Mouse (Mus musculus) hindbrain, embryonic 12.5 days (tissue): ENCODE measurements at regions not wholly inside any gene's neighbourhood (a gene's known extent, or its start where the extent isn't known, plus 50 kb on each side); places are given as distances from the start of the nearest gene placed in this dataset.

ENCODE experiments used
- ATAC-seq: fragments of 200-750 bp; cut with Nextera tagmentation; 2 replicates; pipeline ENCODE4 v1.8.0; 2017; ENCODE audit warnings: moderate TSS enrichment; ENCODE audit not compliant: low FRiP score
- H3K27ac ChIP-seq: fragments of 300-500 bp; sonication (generic); 2 replicates; pipeline ENCODE4 v1.5.1; 2016; ENCODE audit warnings: mild to moderate bottlenecking
- H3K27me3 ChIP-seq: fragments of 300-500 bp; sonication (generic); 2 replicates; pipeline ENCODE4 v1.6.1; 2016; ENCODE audit warnings: mild to moderate bottlenecking
- H3K36me3 ChIP-seq: fragments of 300-500 bp; sonication (generic); 2 replicates; pipeline ENCODE4 v1.6.1; 2016; ENCODE audit warnings: mild to moderate bottlenecking
- H3K4me1 ChIP-seq: fragments of 300-500 bp; sonication (generic); 2 replicates; pipeline ENCODE4 v1.6.1; 2016
- H3K4me2 ChIP-seq: fragments of 300-500 bp; sonication (generic); replicated peaks from 2 replicates; pipeline ENCODE4 v1.6.1; 2016; ENCODE audit warnings: mild to moderate bottlenecking
- H3K4me3 ChIP-seq: fragments of 300-500 bp; sonication (generic); 2 replicates; pipeline ENCODE4 v1.5.1; 2016; ENCODE audit warnings: mild to moderate bottlenecking
- H3K9ac ChIP-seq: fragments of 300-500 bp; sonication (generic); 2 replicates; pipeline ENCODE4 v1.6.1; 2016; ENCODE audit warnings: mild to moderate bottlenecking, moderate library complexity
- H3K9me3 ChIP-seq: fragments of 300-500 bp; sonication (generic); replicated peaks from 2 replicates; pipeline ENCODE4 v1.6.1; 2016; ENCODE audit warnings: mild to moderate bottlenecking
- WGBS: fragments of 180-500 bp; shearing (Covaris S2); methylation state at CpG from one replicate; pipeline ENCODE4 v1.1.7; 2016; 5-methylcytosine and 5-hydroxymethylcytosine counted together

DNA sequence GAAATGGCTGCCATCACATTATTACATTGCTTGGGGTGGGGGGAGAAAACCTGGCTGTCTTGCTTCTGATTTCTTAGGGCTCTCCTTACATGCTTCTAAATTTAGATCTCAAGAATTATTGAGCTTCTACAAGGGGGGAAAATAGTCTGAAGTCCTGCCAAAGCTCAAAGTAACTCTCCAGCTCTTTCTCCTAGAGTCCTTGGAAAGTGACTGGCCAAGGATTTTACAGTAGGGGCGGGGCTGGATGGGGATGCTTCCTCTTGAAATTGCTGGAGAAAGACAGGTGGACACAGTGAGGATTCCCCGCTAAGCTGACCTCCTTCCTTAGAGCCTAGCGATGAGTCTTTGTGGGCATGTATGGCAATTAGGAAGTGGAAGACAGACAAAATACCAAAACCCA lies 117.9 kb upstream of the Cacna2d3 start:
- no peak overlapping the region for H3K9ac ChIP-seq
- ATAC-seq = no peak
- no peak overlapping the region for H3K27ac ChIP-seq
- no peaks in the 10 kb centered on the region for H3K4me1 ChIP-seq
- H3K9me3 ChIP-seq = no peaks in the 10 kb centered on the region
- H3K36me3 ChIP-seq = no peaks in the 10 kb centered on the region
- 87% methylated on average over 3 of the region's 3 CpGs for WGBS
- H3K4me2 ChIP-seq = no peak overlapping the region
- no peaks in the 10 kb centered on the region for H3K27me3 ChIP-seq
- no peak overlapping the region for H3K4me3 ChIP-seq

DNA sequence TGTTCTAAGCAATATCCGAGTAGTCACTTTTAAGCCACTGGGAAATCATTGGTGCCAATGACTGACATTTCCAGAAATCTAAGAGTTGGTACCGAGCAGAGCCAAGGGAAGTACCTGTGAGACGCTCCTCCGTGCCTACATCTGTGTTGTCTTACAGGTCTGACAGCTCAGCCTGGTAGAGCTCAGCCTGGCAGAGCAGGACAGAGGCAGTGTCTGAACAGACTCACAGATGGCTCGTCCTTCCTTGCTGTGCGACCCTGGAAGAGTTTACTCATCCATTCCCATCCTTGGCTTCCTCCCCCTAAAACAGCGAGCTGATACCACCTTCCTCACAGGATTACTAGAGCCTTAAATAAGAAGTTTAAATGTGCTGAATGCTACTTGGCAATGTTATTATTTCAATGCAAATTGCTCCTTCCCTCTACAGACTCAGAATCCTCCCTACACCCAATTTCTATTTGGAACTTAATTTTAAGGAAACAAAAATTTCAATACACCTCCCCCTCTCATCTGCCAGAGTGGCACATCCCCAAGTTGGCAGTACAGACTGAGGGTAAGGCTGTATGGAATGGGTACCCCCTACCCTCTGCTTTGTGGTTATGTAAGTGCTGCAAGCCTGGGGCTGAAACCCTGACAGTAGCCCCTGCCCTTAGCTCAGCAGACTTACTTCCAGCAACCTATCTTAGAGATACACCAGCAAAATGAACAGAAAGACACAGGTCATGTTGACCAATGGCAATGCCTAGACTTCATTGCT lies 119.9 kb upstream of the Cacna2d3 start:
- 88% methylated on average over 7 of the region's 7 CpGs for WGBS
- Histone ChIP-seq H3K27me3 (no peaks in the 10 kb centered on the region), H3K36me3 (no peaks in the 10 kb centered on the region), H3K27ac (no peak overlapping the region), H3K9me3 (no peaks in the 10 kb centered on the region), H3K9ac (no peak overlapping the region), H3K4me3 (no peak overlapping the region), H3K4me2 (no peak overlapping the region), H3K4me1 (no peaks in the 10 kb centered on the region)
- ATAC-seq = no peak

DNA sequence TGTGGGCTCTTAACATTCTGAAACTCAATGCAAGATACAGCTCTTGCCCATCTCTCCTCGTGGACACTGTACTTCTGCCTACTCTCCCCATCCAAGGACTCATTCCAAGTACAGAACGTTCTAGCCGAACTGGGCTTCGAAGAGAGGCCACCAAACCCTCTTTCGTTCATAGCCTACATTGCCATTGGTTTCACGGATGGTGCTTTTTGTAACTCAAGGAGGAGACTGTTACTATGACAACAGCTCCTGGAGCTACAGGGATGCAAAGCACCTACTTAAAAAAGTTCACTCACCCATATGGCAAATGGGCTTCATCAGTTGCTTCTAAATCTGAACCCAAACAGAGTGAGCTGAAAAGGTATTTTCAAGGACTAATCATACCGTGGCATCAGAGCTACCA lies 120.4 kb upstream of the Selenok start:
- Histone ChIP-seq H3K9me3 (no peaks in the 10 kb centered on the region), H3K4me1 (no peaks in the 10 kb centered on the region), H3K36me3 (no peaks in the 10 kb centered on the region), H3K27ac (no peak overlapping the region), H3K4me3 (no peak overlapping the region), H3K27me3 (no peaks in the 10 kb centered on the region), H3K9ac (no peak overlapping the region), H3K4me2 (no peak overlapping the region)
- whole genome bisulfite sequencing = 80% methylated on average over 7 of the region's 7 CpGs
- ATAC-seq = no peak

DNA sequence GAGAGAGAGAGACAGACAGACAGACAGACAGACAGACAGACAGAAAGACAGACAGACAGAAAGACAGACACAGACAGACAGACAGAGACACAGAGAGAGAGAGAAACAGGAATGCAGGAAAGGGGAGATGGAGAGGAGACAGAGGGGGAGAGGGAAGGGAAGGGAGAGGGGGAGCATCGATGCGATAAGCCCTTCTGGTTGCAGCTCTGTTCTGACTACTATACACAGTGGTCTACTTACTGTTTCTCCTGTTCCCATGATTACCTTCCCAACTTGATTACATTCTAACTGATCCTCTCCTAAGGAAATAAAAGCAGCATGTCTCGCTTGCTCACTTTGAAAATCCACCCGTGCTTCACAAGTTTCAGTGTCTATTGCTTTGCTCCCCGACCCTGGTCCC lies 116.8 kb upstream of the Selenok start:
- no peaks in the 10 kb centered on the region for H3K4me1 ChIP-seq
- no peaks in the 10 kb centered on the region for H3K9me3 ChIP-seq
- H3K36me3 ChIP-seq = no peaks in the 10 kb centered on the region
- H3K27ac ChIP-seq = no peak overlapping the region
- no peak overlapping the region for H3K9ac ChIP-seq
- no peaks in the 10 kb centered on the region for H3K27me3 ChIP-seq
- 90% methylated on average over 5 of the region's 5 CpGs for WGBS
- ATAC-seq = no peak
- no peak overlapping the region for H3K4me2 ChIP-seq
- no peak overlapping the region for H3K4me3 ChIP-seq

DNA sequence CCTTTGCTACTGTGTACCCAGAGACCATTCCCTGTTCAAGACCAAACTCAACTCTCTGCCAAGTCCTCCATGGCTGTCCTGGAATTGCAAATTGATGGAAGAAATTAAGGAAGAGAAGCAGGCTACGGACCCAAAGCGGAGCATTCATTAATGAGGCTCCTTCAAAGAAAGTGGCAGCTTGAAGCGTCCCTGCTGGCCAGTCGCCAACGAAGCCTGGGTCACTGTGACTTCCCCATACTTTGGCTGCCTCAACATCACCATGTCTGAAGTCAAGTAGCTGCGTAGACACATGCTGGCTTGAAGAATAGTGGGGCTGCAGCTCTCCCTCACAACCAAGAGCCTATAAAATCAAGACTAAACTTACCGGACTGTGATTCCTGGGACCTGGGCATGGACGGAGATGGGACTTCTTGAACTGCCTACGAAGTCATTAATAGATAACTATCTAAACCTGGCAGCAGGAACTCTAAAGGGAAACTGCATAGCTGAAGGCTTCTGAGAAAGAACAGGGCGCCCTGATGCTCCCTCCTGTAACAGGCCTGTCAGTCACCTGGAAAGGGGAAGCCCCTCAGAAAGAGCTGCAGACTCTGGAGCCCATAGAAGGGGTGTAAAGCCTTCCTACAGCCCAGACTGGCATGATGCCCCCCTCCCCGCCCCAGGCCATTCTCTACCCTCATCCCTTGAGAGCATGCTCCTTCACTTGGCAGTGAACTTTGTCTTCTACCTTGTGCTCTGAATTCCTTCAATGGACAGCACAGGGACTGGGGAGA lies 116.0 kb upstream of the Selenok start:
- no peaks in the 10 kb centered on the region for H3K4me1 ChIP-seq
- no peaks in the 10 kb centered on the region for H3K36me3 ChIP-seq
- H3K4me2 ChIP-seq = no peak overlapping the region
- no peak overlapping the region for H3K4me3 ChIP-seq
- H3K9ac ChIP-seq = no peak overlapping the region
- no peaks in the 10 kb centered on the region for H3K9me3 ChIP-seq
- ATAC-seq = no peak
- H3K27me3 ChIP-seq = no peaks in the 10 kb centered on the region
- WGBS = 85% methylated on average over 11 of the region's 11 CpGs
- no peak overlapping the region for H3K27ac ChIP-seq

DNA sequence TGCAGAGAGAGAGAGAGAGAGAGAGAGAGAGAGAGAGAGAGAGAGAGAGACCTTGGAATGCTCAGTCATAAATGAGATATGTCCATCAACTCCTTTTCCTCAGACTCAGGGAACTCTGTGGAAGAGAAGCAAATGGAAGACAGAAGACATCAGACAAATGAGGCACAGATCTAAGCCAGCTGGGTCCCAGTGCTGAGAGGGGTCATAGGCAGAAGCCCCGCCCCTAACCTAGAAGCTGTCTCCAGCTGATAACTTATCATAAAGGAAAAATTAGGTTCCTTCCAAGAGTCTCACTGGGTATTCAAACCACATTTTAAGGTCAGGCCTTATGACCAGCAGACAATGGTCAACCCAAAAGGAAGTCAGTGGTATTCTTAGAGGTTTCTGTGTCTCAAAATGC lies 106.1 kb upstream of the Selenok start:
- Histone ChIP-seq H3K4me3 (no peak overlapping the region), H3K27me3 (no peaks in the 10 kb centered on the region), H3K9ac (no peak overlapping the region), H3K9me3 (no peaks in the 10 kb centered on the region), H3K4me2 (no peak overlapping the region), H3K27ac (no peak overlapping the region), H3K4me1 (0 out of 2 replicates have a peak, but pooled peaks cover under 1% of the 10 kb centered on the region), H3K36me3 (no peaks in the 10 kb centered on the region)
- no peak for ATAC-seq
- 89% methylated on average over 1 of the region's 1 CpGs for WGBS

DNA sequence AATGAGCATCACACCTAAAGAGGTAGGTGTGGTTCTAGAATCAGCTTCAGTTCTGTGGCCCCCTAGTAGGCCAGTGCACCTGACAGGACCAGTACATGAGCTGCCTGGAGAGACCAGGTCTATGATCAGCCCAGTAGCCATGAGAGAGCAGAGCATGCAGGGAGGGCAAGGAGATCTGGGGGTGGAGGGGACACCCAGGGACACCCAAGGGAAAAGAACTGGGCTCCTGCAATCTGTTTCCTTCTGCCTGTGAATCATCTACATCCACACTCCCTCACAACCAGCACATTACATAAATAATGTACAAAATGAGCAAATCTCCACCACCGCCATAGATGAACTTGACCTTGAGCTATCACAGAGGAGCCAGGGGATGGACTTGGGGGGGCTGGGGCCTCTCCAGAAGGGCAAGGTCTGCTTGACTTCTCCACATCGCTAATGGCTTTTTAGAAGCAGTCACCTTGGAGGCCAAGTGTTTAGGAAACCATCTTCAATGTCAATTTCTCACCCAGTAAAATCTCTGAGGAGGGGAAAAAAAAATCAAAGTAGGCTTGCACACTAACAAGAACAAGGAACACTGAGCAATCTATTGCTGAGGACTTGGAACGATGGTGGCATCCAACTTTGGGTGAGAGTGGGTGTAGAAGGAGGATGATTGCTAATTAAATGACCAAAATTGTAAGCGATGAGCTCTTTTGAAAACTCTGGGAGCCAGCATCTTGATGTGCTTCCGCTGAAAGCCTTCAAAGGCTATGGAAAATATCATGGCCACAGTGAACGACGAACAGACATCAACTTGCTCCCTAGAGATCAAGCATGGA lies 101.4 kb upstream of the Selenok start:
- ATAC-seq = no peak
- Histone ChIP-seq H3K4me3 (no peak overlapping the region), H3K4me1 (peaks cover 3% of the 10 kb centered on the region; the same call in 1 of the 2 replicates), H3K9me3 (no peaks in the 10 kb centered on the region), H3K9ac (no peak overlapping the region), H3K27ac (no peak overlapping the region), H3K27me3 (no peaks in the 10 kb centered on the region), H3K36me3 (no peaks in the 10 kb centered on the region), H3K4me2 (no peak overlapping the region)
- 86% methylated on average over 7 of the region's 7 CpGs for WGBS

DNA sequence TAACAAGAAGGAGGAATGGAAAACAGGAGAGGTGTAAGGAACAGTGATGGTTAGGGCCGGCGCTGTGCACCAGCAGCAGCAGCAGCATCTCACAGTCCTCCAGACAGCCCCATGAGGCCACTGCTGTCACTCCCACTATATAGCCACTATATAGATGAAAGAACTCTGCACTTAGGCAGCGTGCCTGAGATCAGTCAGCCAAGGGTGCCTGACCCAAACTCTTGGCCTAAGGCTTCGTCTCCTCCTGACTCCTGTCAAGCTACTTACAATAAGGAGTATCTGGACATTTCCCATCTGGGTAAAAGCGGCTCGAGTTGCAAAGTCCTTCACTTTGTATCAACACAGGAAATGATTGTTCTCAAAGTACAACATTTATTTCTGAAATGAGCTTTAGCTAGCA lies 100.8 kb upstream of the Selenok start:
- Histone ChIP-seq H3K36me3 (no peaks in the 10 kb centered on the region), H3K9me3 (no peaks in the 10 kb centered on the region), H3K4me2 (no peak overlapping the region), H3K27me3 (no peaks in the 10 kb centered on the region), H3K4me1 (peaks cover 3% of the 10 kb centered on the region; the same call in 1 of the 2 replicates), H3K27ac (no peak overlapping the region), H3K9ac (no peak overlapping the region), H3K4me3 (no peak overlapping the region)
- 57% methylated on average over 6 of the region's 6 CpGs for WGBS
- ATAC-seq = no peak

DNA sequence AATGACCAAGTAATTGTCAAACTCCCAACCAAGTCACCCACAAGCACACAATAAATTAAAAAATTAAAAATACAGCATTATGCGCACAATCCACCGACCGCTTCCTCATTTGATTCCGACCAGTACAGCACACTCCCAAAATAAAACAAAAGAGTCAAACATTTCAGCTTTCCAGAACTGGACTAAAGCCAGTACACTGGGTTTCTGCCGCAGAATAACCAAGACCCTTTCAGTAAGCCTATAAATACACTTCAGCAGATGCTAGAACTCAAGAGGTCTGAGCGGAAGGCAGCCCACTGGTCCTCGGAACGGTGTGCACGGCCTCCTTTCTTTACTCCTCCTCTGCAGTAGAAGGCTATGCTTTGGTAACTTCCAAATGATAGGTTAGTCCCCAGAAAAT lies 98.2 kb upstream of the Selenok start:
- no peak overlapping the region for H3K9ac ChIP-seq
- H3K4me2 ChIP-seq = no peak overlapping the region
- no peak overlapping the region for H3K27ac ChIP-seq
- H3K9me3 ChIP-seq = no peaks in the 10 kb centered on the region
- no peak for ATAC-seq
- H3K4me1 ChIP-seq = peaks cover 3% of the 10 kb centered on the region; the same call in 1 of the 2 replicates
- H3K36me3 ChIP-seq = no peaks in the 10 kb centered on the region
- H3K27me3 ChIP-seq = no peaks in the 10 kb centered on the region
- WGBS = 94% methylated on average over 9 of the region's 9 CpGs
- no peak overlapping the region for H3K4me3 ChIP-seq

DNA sequence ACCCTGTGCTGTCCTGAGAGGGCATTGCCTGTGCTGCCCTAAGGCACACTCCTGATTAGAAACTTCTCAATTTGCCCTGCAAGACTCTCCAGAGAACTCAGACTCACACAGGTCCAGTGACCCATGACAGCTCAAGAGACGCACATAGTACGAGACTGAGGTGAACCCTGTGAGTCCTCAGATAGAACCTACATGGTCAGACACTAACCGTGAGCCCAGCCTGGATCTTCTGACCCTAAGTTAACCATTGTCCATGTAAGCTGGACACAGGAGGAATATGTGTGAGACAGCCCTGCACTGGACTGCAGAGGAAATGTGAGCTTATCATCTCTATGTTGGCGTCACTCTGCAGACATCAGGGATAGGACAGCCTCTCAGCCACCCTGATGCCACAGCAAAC lies 91.4 kb upstream of the Selenok start:
- Histone ChIP-seq H3K9ac (no peak overlapping the region), H3K36me3 (no peaks in the 10 kb centered on the region), H3K27ac (no peak overlapping the region), H3K4me2 (no peak overlapping the region), H3K27me3 (no peaks in the 10 kb centered on the region), H3K9me3 (no peaks in the 10 kb centered on the region), H3K4me3 (no peak overlapping the region), H3K4me1 (no peaks in the 10 kb centered on the region)
- 84% methylated on average over 4 of the region's 4 CpGs for WGBS
- no peak for ATAC-seq

DNA sequence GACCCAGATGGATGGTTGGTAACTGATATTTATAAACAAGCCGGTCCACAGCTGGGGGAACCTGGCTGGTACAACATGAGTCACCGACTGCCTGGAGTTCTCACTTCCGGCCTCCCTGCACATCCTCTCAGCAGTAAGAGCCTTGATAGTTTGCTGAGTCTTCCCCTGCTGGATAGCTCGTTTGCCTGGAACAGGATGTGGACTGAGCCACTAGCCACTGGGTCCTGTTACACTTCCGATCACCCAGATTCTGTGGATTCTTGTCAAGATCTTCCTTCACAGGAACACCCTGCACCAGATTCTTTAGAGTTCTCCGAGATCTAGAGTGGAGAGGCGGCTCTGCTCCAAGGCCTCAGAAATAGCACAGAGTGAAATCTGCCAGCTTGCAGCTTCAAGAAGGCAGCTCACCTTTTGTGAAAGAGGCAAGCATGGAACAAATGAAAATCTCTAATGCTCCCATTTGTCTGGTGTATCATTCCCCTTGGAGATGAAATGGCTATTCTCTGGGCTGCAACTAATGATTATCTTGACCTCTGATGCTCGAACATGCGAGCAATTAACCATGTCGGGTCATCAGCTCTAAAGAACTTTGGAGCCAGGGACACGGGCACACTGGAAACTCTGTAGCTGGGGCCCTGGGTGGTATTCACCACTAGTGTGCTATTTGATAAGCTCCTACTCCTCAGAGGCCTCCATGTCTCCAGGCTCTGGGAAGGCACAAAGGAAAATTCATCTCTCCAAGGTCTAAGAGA lies 90.3 kb upstream of the Selenok start:
- Histone ChIP-seq H3K4me3 (no peak overlapping the region), H3K27me3 (no peaks in the 10 kb centered on the region), H3K4me2 (no peak overlapping the region), H3K4me1 (no peaks in the 10 kb centered on the region), H3K36me3 (no peaks in the 10 kb centered on the region), H3K9me3 (no peaks in the 10 kb centered on the region), H3K9ac (no peak overlapping the region), H3K27ac (no peak overlapping the region)
- WGBS = 80% methylated on average over 11 of the region's 11 CpGs
- ATAC-seq = no peak

DNA sequence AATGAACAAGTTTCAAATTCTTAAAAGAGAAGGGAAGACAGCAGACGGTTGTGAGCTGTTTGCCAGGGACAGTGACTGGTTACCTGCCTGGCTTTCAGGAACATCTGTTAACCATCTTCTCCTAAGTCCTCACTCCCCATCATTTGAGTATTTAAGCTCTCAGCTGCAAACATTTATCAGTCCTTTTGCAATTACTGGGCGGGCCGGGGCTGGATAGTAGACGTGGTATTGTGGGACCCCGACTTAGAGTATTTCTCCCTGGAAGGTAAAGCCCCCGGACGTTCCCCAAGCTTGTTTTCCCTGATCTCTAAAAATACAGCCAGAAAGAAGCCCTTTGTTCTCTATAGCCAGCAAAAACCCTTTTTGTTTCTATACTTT lies 89.7 kb upstream of the Selenok start:
- H3K27me3 ChIP-seq = no peaks in the 10 kb centered on the region
- WGBS = 88% methylated on average over 7 of the region's 7 CpGs
- H3K9me3 ChIP-seq = no peaks in the 10 kb centered on the region
- H3K36me3 ChIP-seq = no peaks in the 10 kb centered on the region
- ATAC-seq = no peak
- H3K27ac ChIP-seq = no peak overlapping the region
- no peak overlapping the region for H3K4me3 ChIP-seq
- H3K4me2 ChIP-seq = no peak overlapping the region
- no peak overlapping the region for H3K9ac ChIP-seq
- H3K4me1 ChIP-seq = no peaks in the 10 kb centered on the region
